Mouse (Mus musculus): ENCODE measurements around the gene Crlf1. TPM values are rescaled to one million over a fixed set of nuclear protein-coding genes. Genes with fewer than 3 reads are reported as not detected.
A peak's percentile ranks its signal among the peaks of the same experiment; 100 is the strongest.

Crlf1 gene
- polyA plus RNA-seq, 1 experiment = 0.70 TPM

- Histone ChIP-seq H3K4me1 (replicated peaks; ENCODE audit: control insufficient read depth, insufficient read depth, low read length) (peaks cover 17% of the 10 kb centered on the region), H3K36me3 (ENCODE audit: control insufficient read depth, insufficient read depth, low read length) (peaks cover 6% of the 10 kb centered on the region; the same call in 1 of the 2 replicates), H3K4me3 (ENCODE audit: control insufficient read depth, insufficient read depth, low read length) (no peak overlapping the region), H3K27ac (ENCODE audit: control insufficient read depth, insufficient read depth, low read length) (no peak overlapping the region), H3K27me3 (ENCODE audit: control insufficient read depth, insufficient read depth, low read length) (no peaks in the 10 kb centered on the region)
- 53% methylated on average over 11 of the region's 11 CpGs for WGBS
- no peak for TF ChIP-seq POLR2A (IDR thresholded peaks at IDR 0.05; ENCODE audit: control insufficient read depth, extremely low read depth, insufficient read depth, low read length, poor library complexity)
- DNase-seq = no peak
Measured at GRCm38 (mm10) chr8:70512253-70512903, 19.4 kb downstream of the Crlf1 start.

- peaks cover 7% of the 10 kb centered on the region; the same call in 1 of the 2 replicates for H3K36me3 ChIP-seq (ENCODE audit: control insufficient read depth, insufficient read depth, low read length)
- TF ChIP-seq POLR2A (IDR thresholded peaks at IDR 0.05; ENCODE audit: control insufficient read depth, extremely low read depth, insufficient read depth, low read length, poor library complexity) = no peak
- TF ChIP-seq CTCF (IDR thresholded peaks at IDR 0.05; ENCODE audit: borderline replicate concordance, control insufficient read depth, extremely low read depth, insufficient read depth, low read length, poor library complexity) = no peak
- H3K4me1 ChIP-seq (replicated peaks; ENCODE audit: control insufficient read depth, insufficient read depth, low read length) = peaks cover 17% of the 10 kb centered on the region
- no peak overlapping the region for H3K27ac ChIP-seq (ENCODE audit: control insufficient read depth, insufficient read depth, low read length)
- no peak overlapping the region for H3K4me3 ChIP-seq (ENCODE audit: control insufficient read depth, insufficient read depth, low read length)
- no peaks in the 10 kb centered on the region for H3K27me3 ChIP-seq (ENCODE audit: control insufficient read depth, insufficient read depth, low read length)
- WGBS = 55% methylated on average over 2 of the region's 2 CpGs
- DNase-seq = no peak
Measured at GRCm38 (mm10) chr8:70513441-70513840, 20.5 kb downstream of the Crlf1 start.

- no peak overlapping the region for H3K4me3 ChIP-seq (ENCODE audit: control insufficient read depth, insufficient read depth, low read length)
- peaks cover 7% of the 10 kb centered on the region; the same call in 1 of the 2 replicates for H3K36me3 ChIP-seq (ENCODE audit: control insufficient read depth, insufficient read depth, low read length)
- 96% methylated on average over 10 of the region's 10 CpGs for WGBS
- H3K27ac ChIP-seq (ENCODE audit: control insufficient read depth, insufficient read depth, low read length) = no peak overlapping the region
- no peak for TF ChIP-seq CTCF (IDR thresholded peaks at IDR 0.05; ENCODE audit: borderline replicate concordance, control insufficient read depth, extremely low read depth, insufficient read depth, low read length, poor library complexity)
- no peaks in the 10 kb centered on the region for H3K27me3 ChIP-seq (ENCODE audit: control insufficient read depth, insufficient read depth, low read length)
- no peak for DNase-seq
- 0 out of 2 replicates have a peak, but pooled peaks cover 6% of the 10 kb centered on the region for H3K4me1 ChIP-seq (replicated peaks; ENCODE audit: control insufficient read depth, insufficient read depth, low read length)
Measured at GRCm38 (mm10) chr8:70517940-70518643, 25.1 kb downstream of the Crlf1 start.

- no peak overlapping the region for H3K4me3 ChIP-seq (ENCODE audit: control insufficient read depth, insufficient read depth, low read length)
- 0 out of 2 replicates have a peak, but pooled peaks cover 6% of the 10 kb centered on the region for H3K4me1 ChIP-seq (replicated peaks; ENCODE audit: control insufficient read depth, insufficient read depth, low read length)
- no peak overlapping the region for H3K27ac ChIP-seq (ENCODE audit: control insufficient read depth, insufficient read depth, low read length)
- H3K27me3 ChIP-seq (ENCODE audit: control insufficient read depth, insufficient read depth, low read length) = no peaks in the 10 kb centered on the region
- no peak for DNase-seq
- peaks cover 7% of the 10 kb centered on the region; the same call in 1 of the 2 replicates for H3K36me3 ChIP-seq (ENCODE audit: control insufficient read depth, insufficient read depth, low read length)
- TF ChIP-seq CTCF (IDR thresholded peaks at IDR 0.05; ENCODE audit: borderline replicate concordance, control insufficient read depth, extremely low read depth, insufficient read depth, low read length, poor library complexity) = no peak
- no peak for TF ChIP-seq POLR2A (IDR thresholded peaks at IDR 0.05; ENCODE audit: control insufficient read depth, extremely low read depth, insufficient read depth, low read length, poor library complexity)
- 96% methylated on average over 6 of the region's 6 CpGs for WGBS
Measured at GRCm38 (mm10) chr8:70519043-70519442, 26.1 kb downstream of the Crlf1 start.

GRCm38 (mm10) chr8:70519606-70520005 lies 26.6 kb downstream of the Crlf1 start:
- 0 out of 2 replicates have a peak, but pooled peaks cover 6% of the 10 kb centered on the region for H3K4me1 ChIP-seq (replicated peaks; ENCODE audit: control insufficient read depth, insufficient read depth, low read length)

GRCm38 (mm10) chr8:70522592-70523403 lies 29.8 kb downstream of the Crlf1 start:
- TF ChIP-seq CTCF (IDR thresholded peaks at IDR 0.05; ENCODE audit: borderline replicate concordance, control insufficient read depth, extremely low read depth, insufficient read depth, low read length, poor library complexity) = peak; percentile 76
- peak; percentile 77 for TF ChIP-seq POLR2A (IDR thresholded peaks at IDR 0.05; ENCODE audit: control insufficient read depth, extremely low read depth, insufficient read depth, low read length, poor library complexity)
- peak overlapping the region; percentile 20 for H3K27ac ChIP-seq (ENCODE audit: control insufficient read depth, insufficient read depth, low read length)
- peaks cover 2% of the 10 kb centered on the region; the same call in 1 of the 2 replicates for H3K36me3 ChIP-seq (ENCODE audit: control insufficient read depth, insufficient read depth, low read length)
- DNase-seq = peak; percentile 96
- WGBS = under 1% methylated on average over 51 of the region's 51 CpGs
- H3K27me3 ChIP-seq (ENCODE audit: control insufficient read depth, insufficient read depth, low read length) = no peaks in the 10 kb centered on the region
- peaks cover 9% of the 10 kb centered on the region for H3K4me1 ChIP-seq (replicated peaks; ENCODE audit: control insufficient read depth, insufficient read depth, low read length)
- peak overlapping the region; percentile 71 for H3K4me3 ChIP-seq (ENCODE audit: control insufficient read depth, insufficient read depth, low read length)

More at GRCm38 (mm10) chr8:70519606-70520005, 26.6 kb downstream of the Crlf1 start:
- Histone ChIP-seq H3K27me3 (ENCODE audit: control insufficient read depth, insufficient read depth, low read length) (no peaks in the 10 kb centered on the region), H3K4me3 (ENCODE audit: control insufficient read depth, insufficient read depth, low read length) (no peak overlapping the region), H3K36me3 (ENCODE audit: control insufficient read depth, insufficient read depth, low read length) (peaks cover 7% of the 10 kb centered on the region; the same call in 1 of the 2 replicates), H3K27ac (ENCODE audit: control insufficient read depth, insufficient read depth, low read length) (no peak overlapping the region)
- DNase-seq = no peak
- TF ChIP-seq CTCF (IDR thresholded peaks at IDR 0.05; ENCODE audit: borderline replicate concordance, control insufficient read depth, extremely low read depth, insufficient read depth, low read length, poor library complexity) = no peak
- TF ChIP-seq POLR2A (IDR thresholded peaks at IDR 0.05; ENCODE audit: control insufficient read depth, extremely low read depth, insufficient read depth, low read length, poor library complexity) = no peak
- WGBS = 76% methylated on average over 2 of the region's 2 CpGs
